Mouse (Mus musculus) adrenal gland, adult 2 months (tissue): Measurements from ENCODE around the gene E130114P18Rik. TPM values are rescaled to one million over a fixed set of nuclear protein-coding genes. Genes with fewer than 3 reads are reported as not detected.
A peak's percentile ranks its signal among the peaks of the same experiment; 100 is the strongest.

Source experiments
- DNase-seq: peaks from one replicate; pipeline ENCODE4 v3.0.0; 2021
- long read RNA-seq: library from polyadenylated mRNA; stranded (forward); transcript quantifications from one replicate; pipeline ENCODE4 v2.0.0, GENCODE M21; 2021
- polyA plus RNA-seq: library from polyadenylated mRNA; depleted of rRNA; stranded (reverse); fragments of >200 nt; gene quantifications from 2 replicates; pipeline ENCODE4 v1.2.3, GENCODE M21; 2012; rRNA removed
- total RNA-seq, 2 experiments: library from RNA; stranded (reverse); gene quantifications; 2 replicates each; pipeline ENCODE4 v1.2.3; 2021

The E130114P18Rik gene
- not detected for total RNA-seq
- polyA plus RNA-seq: 0.07 TPM in 1 of 2 replicates, not detected in the other
- long read RNA-seq: 0 reads

GRCm38 (mm10) chr4:97777706-97778176 lies at the start of gene E130114P18Rik:
Gene E130114P18Rik, minus strand, starts transcription at chr4:97778078.
- DNase-seq: peak; percentile 80

- DNase-seq: no peak
These were observed 49.2 kb upstream of the E130114P18Rik start for GRCm38 (mm10) chr4:97827115-97827514.

GRCm38 (mm10) chr4:97825841-97826240 lies 48.0 kb upstream of the E130114P18Rik start:
- DNase-seq: peak; percentile 51

GRCm38 (mm10) chr4:97825432-97825831 lies 47.6 kb upstream of the E130114P18Rik start:
- no peak for DNase-seq

GRCm38 (mm10) chr4:97824451-97824850 lies 46.6 kb upstream of the E130114P18Rik start:
- DNase-seq: no peak

GRCm38 (mm10) chr4:97823512-97823911 lies 45.6 kb upstream of the E130114P18Rik start:
- no peak for DNase-seq

- DNase-seq: no peak
These were observed 43.8 kb upstream of the E130114P18Rik start for GRCm38 (mm10) chr4:97821556-97822251.

DNA sequence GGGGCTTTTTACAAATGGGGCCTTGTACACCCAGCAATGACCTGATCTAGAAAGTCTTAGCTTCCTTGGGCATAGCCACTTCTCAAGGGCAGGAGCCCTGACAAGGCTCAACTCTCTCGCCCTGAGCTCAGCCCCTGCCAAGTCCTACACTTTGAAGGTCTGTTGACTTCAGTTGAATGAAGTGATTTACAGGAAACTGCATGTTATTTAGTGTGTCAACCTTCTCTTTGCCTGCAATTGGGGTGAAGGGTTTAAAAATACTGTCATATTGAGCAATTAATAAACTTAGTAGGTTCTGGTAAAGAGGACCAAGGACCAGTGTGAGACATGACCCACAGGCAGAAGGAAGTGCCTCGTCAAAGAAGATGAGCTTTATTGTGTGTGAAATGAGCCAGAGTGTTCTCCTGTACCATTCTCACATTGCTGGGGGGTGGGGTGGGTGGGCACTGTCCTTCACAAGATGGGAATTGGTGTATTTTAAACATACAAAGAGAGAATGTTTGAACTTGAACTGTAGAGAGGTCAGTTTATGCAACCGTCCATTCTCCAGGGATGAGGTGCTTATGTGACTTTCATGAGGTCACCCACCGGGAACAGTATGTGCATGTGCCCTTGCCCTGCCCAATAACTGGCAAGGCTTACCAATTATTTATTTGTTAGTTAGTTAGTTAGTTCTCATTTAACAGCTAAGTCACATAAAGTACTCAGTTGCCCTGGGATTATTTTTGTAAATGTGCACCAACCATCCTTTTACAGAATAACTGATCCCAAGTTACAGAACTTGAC lies 42.8 kb upstream of the E130114P18Rik start:
- peak; percentile 57 for DNase-seq

DNA sequence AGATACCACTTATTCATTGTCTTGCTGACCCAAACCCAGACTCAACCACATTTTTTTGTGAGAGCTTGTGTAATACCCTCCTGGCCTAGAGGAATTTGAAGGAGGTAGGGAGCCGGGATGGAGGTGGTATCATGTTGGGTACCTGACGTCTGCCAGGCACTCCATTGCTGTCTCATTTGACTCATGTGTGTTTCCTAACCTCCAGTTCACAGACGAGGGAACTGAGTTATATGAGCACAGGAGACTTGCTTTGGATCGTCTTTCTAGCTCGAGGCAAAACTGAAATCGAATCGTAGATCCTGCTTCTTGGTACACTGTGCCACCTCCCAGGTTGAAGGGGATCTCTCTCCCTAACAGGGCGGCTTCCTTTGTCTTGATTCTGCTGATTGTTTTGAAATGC lies 41.2 kb upstream of the E130114P18Rik start:
- no peak for DNase-seq

DNA sequence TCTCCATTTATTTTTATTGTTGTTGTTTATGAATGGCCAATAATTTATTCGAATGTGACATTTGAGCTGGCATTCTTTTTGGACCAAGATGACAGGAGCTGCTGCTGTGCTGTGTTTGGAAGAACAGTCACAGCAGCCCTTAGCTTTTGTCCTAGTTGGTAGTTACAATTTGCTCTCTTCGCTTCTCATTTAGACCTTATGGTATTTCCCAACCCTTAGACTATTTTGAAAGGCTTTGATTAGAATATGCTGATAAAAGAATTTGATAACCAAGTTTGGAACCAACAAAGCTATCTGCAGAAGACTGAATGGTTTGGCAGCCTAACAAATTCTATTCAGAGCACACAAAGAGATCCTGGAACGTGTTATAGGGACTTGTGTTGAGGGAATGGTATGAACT lies 40.6 kb upstream of the E130114P18Rik start:
- no peak for DNase-seq

- no peak for DNase-seq
These were observed 39.9 kb upstream of the E130114P18Rik start for GRCm38 (mm10) chr4:97817741-97818140.

- DNase-seq: no peak
These were observed 38.9 kb upstream of the E130114P18Rik start for GRCm38 (mm10) chr4:97816753-97817152.

DNA sequence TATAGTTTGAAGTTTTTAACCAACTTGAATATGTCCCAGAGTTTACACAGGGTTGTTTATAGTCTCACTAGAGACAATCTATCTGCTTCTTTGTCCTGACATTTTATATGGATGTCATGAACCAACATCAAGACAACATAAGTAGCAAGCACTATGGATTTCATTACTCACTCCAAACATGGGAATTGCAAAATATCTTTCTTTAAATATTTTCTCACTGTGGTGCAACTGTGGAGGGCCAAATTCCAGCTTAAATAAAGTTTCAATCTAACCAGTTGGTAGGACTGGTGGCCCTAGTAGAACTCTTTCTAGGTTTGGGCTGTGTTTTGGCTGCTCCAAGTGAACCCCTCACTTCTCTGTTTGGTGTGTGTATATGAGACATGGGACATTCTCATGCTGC lies 38.1 kb upstream of the E130114P18Rik start:
- no peak for DNase-seq

- peak; percentile 55 for DNase-seq
These were observed 36.6 kb upstream of the E130114P18Rik start for GRCm38 (mm10) chr4:97814515-97814914.

DNA sequence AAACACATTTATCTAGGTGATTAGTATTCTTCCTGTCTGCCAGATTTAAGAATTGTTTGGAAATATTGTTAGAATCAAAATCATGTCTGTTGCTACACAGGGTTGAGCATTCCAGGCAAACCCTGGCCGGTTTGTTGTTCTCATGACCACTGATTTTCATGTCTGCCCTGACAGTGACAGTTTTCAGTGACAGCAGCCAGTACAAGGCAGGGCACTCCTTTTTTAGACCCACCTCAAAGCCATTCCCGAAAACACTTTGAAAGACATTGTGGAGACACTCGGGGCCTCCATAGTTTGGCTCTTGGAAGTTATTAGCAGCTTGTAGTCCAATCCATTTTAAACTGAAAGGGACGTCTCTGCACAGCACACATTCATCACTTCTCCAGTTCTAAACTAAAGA lies 36.1 kb upstream of the E130114P18Rik start:
- DNase-seq: no peak

DNA sequence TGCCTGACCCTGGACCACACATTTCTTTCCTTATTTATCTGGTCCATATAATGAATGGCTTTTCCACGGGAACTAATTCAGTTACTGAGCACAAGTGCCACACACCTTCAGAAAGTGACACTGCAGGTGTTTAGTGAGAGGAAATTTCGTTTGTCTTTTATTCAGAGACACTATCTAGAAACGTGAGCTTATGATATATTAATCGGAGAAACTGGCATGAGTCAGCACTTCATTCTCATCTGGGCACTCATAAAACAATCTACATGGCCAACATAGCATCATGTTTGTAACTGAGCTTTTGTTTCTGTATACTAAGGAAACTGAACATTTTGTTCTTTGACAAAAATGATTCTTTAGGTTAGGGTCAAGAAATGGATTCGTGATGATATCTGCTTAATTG lies 35.2 kb upstream of the E130114P18Rik start:
- DNase-seq: no peak

- DNase-seq: peak; percentile 48
These were observed 32.6 kb upstream of the E130114P18Rik start for GRCm38 (mm10) chr4:97810348-97810939.

DNA sequence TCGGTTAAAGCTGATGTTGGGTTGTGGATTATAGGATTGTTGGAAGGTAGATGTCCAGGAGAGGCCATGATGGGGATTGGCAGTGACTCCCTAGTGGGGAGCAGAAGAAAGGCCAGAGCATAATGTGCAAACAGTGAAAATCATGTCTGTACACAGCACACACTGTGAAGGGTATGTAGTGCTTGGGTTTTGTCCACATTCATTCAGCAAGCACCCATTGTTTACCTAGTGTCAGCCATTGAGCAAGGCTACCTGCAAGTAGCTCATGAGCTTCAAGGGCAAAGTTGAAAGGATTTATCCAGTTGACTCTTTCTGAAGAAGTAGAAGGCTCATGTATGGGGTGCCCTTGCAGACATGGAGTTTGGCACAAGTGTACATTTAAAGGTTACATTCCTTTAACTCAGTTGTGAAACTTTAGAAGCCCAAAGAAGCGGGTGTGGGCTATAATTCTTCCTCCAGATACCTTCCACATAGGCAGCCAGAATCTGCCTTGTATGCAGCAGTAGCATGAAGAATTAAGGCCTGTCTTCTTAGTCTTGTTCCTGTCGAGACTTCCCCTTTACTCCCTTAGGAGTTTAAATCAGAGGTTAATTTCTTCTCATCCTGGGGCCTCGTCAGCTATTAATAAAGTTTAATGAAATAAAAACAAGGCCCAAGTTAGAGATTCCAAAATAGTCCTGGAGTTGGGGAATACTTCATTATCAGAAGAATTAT lies 31.9 kb upstream of the E130114P18Rik start:
- DNase-seq: no peak

GRCm38 (mm10) chr4:97808885-97809284 lies 31.0 kb upstream of the E130114P18Rik start:
- no peak for DNase-seq

DNA sequence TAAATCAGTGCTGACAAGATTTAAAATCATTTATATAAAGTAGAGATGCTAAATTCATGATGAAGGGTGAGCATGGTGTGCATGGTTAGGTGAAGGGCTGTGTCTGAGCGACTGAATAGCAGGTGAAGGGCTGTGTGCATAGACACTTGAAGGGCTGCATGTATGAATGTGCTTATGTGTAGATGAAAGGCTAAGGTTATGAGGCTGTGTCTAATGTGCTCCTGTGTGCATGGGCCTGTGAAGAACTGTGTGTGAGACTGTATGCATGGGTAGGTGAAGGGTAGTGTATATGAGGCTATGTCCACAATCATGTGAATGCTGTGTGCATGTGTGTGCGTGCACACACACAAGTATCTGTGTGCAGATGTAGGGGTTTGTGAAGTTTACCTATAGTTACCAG lies 29.0 kb upstream of the E130114P18Rik start:
- no peak for DNase-seq

DNA sequence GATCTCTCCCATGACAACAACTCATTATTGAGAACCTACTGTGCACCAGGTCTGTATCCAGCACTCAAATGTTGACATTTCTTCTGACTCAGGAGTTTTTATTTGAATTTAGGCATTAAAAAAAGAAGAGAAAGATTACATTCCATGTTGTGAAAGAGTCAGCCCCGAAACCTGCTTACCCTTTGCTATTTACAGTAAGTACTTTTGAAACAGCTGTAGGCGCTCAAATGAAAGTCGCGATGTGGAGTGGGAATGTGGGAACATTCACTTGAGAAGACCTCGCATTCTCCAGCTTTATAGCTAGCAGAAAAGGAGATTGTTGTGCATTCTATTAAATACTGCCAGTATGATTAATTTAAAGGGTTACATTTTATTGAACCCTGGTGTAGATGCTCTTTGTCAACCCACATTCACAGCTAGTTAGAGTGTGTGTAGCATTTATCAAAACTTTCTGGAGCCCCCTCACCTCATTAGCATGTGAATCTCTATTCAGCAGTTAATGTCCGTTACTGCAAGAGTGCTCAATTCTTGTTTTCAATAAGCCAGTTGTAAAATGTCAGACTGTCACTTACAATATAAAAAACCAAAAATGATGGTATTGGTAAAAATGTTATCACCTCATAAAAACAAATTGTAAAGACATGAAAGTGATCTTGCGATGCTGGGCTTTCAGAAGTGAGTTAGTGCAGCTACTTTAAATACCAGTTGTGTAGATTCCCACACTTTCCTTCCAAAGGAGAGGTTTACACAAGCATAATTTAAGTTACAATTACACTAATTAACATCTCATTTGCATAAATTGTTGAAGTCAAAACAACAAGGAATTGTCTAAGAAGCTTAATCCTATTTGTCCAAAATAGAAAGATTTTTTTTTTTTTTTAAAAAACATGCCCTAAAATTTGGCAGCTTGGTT lies 28.3 kb upstream of the E130114P18Rik start:
- DNase-seq: no peak
